Mouse (Mus musculus) liver, postnatal 0 days (tissue): Measurements from ENCODE around the gene Thada.

Experiments
- CTCF ChIP-seq: sonication (generic); IDR thresholded peaks from 2 replicates; pipeline ENCODE4 v1.5.1; 2016; ENCODE audit warnings: antibody characterized with exemption, low read depth
- EP300 ChIP-seq: IDR thresholded peaks from 2 replicates; pipeline ENCODE4 v1.6.1; 2016; ENCODE audit warnings: antibody characterized with exemption, low read depth, mild to moderate bottlenecking

GRCm38 (mm10) chr17:84367663-84368062 lies 98.3 kb downstream of the Thada start:
- peak; percentile 38 for TF ChIP-seq CTCF
- TF ChIP-seq EP300: 0 out of 2 replicates have a peak, but pooled peaks have one; percentile 5
